Mouse (Mus musculus): Measurements from ENCODE around the gene Tmem120b. TPM values are rescaled to one million over a fixed set of nuclear protein-coding genes. Genes with fewer than 3 reads are reported as not detected.
A peak's percentile ranks its signal among the peaks of the same experiment; 100 is the strongest.
"Not testable (repeated sequence)": the region's sequence is repeated elsewhere in the genome, so short reads cannot be mapped to it uniquely, and the experiment has no call there.

Gene Tmem120b
- polyA plus RNA-seq, 1 experiment from 2014 or later = 10.3 TPM

DNA sequence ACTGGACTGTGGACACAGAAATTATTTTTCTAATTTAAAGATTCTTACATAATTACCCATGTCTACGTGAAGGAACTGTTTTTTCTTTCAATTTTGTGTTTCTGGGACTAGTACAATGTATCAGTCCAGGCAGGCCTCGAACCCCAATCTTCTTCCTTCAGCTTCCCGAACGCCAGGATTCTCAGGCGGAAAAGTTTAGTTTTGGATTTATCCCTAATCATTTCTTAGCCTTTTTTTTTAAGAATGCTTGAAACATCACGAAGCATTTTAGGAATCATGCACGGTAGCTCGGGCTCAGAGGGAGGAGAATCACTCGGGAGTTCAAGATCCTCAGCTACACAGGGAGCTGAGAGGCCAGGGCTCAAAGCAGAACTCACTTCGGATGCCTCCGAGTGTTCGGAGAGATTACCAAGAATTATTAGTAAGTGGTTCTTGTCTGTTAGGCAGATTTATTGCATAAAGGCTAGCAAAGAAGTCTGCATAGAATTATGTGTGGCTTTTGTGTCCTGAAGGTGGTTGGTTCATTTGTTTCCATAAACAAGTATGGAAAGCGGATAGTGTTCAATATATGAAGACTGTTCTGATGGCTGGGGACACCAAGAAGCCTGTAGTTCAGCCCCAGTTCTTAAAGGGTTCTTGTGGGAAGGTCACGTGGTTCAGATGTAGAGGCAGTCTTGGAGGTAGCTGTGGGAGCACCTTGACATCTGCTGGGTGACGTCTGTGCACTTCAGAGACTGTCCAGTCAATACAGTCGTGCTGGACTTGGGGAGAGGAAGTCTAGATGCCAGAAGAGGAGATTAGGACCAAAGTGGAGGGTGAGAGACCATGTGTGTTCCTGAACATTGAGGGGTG is 9.7 kb upstream of the Tmem120b start:
- Histone ChIP-seq H3K4me1 (peaks cover 12% of the 10 kb centered on the region; the same call in 1 of the 2 replicates), H3K9me3 (replicated peaks) (no peaks in the 10 kb centered on the region), H3K27ac (replicated peaks) (peak overlapping the region; percentile 83), H3K36me3 (no peaks in the 10 kb centered on the region), H3K27me3 (ENCODE audit: low read depth, poor library complexity, severe bottlenecking) (no peaks in the 10 kb centered on the region), H3K4me3 (peak overlapping the region; percentile 54)
- no peak for DNase-seq (ENCODE audit: low spot score)
- WGBS = 49% methylated on average over 16 of the region's 16 CpGs

GRCm38 (mm10) chr5:123059757-123060520 is 8.3 kb upstream of the Tmem120b start:
- Histone ChIP-seq H3K4me3 (no peak overlapping the region), H3K4me1 (peaks cover 12% of the 10 kb centered on the region; the same call in 1 of the 2 replicates), H3K27me3 (ENCODE audit: low read depth, poor library complexity, severe bottlenecking) (no peaks in the 10 kb centered on the region), H3K27ac (replicated peaks) (no peak overlapping the region), H3K9me3 (replicated peaks) (no peaks in the 10 kb centered on the region), H3K36me3 (no peaks in the 10 kb centered on the region)
- DNase-seq (ENCODE audit: low spot score) = peak; percentile 42
- WGBS = 42% methylated on average over 14 of the region's 14 CpGs

GRCm38 (mm10) chr5:123060706-123061401 is 7.4 kb upstream of the Tmem120b start:
- peaks cover 12% of the 10 kb centered on the region; the same call in 1 of the 2 replicates for H3K4me1 ChIP-seq
- no peak overlapping the region for H3K27ac ChIP-seq (replicated peaks)
- H3K27me3 ChIP-seq (ENCODE audit: low read depth, poor library complexity, severe bottlenecking) = no peaks in the 10 kb centered on the region
- no peak for DNase-seq (ENCODE audit: low spot score)
- H3K9me3 ChIP-seq (replicated peaks) = no peaks in the 10 kb centered on the region
- no peak overlapping the region for H3K4me3 ChIP-seq
- WGBS = 83% methylated on average over 9 of the region's 9 CpGs
- H3K36me3 ChIP-seq = no peaks in the 10 kb centered on the region

DNA sequence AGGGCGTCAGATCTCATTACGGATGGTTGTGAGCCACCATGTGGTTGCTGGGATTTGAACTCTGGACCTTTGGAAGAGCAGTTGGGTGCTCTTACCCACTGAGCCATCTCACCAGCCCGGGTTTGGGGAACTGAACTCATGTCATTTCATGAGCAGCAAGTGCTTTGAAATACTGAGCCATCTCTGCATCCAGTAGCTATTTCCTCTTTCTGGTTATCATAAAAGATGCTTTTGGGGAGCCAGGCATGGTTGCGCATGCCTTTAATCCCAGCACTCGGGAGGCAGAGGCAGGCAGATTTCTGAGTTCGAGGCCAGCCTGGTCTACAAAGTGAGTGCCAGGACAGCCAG is 6.8 kb upstream of the Tmem120b start:
- H3K27me3 ChIP-seq (ENCODE audit: low read depth, poor library complexity, severe bottlenecking); H3K9me3 ChIP-seq (replicated peaks); DNase-seq (ENCODE audit: low spot score); H3K27ac ChIP-seq (replicated peaks); H3K4me3 ChIP-seq; H3K36me3 ChIP-seq: not testable (repeated sequence)
- 83% methylated on average over 6 of the region's 6 CpGs for WGBS
- peaks cover 12% of the 10 kb centered on the region; the same call in 1 of the 2 replicates for H3K4me1 ChIP-seq

DNA sequence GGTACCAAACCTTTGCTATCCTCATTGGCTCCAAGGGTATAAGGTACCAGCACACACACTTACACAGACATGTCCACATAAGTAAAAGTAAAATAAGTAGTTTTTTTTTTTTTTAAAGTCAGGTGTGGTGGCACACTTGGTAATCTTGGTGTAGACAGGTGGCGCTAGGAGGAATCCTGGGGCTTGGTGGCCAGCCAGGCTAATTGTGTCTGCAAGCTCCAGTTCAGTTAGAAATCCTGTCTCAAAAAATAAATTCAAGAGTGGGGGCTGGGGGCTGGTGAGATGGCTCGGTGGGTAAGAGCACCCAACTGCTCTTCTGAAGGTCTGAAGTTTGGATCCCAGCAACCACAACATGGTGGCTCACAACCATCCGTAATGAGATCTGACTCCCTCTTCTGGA is 5.1 kb upstream of the Tmem120b start:
- no peak for DNase-seq (ENCODE audit: low spot score)
- peaks cover 12% of the 10 kb centered on the region; the same call in 1 of the 2 replicates for H3K4me1 ChIP-seq
- no peaks in the 10 kb centered on the region for H3K9me3 ChIP-seq (replicated peaks)
- 84% methylated on average over 3 of the region's 3 CpGs for WGBS
- no peaks in the 10 kb centered on the region for H3K27me3 ChIP-seq (ENCODE audit: low read depth, poor library complexity, severe bottlenecking)
- H3K36me3 ChIP-seq = no peaks in the 10 kb centered on the region
- no peak overlapping the region for H3K4me3 ChIP-seq
- no peak overlapping the region for H3K27ac ChIP-seq (replicated peaks)

DNA sequence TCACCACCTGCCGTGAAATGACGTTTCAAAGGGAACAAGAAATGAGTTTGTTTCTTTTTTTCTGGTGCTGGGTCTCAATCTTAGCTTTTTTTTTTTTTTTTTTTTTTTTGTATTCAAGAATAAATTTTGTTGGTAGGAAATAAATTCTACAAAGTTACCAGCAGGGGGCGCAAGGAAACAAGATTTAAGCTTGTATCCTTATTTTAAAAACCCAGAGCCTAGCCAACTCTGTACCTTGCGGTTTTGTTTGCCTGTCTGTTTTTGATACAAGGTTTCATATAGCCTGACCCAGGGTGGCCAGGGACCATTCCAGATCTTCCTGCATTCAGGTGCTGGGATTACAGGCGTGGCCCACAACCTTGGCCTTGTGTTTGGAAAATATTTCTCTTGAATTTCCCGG is 4.0 kb upstream of the Tmem120b start:
- peak; percentile 46 for DNase-seq (ENCODE audit: low spot score)
- Histone ChIP-seq H3K9me3 (replicated peaks) (no peaks in the 10 kb centered on the region), H3K27me3 (ENCODE audit: low read depth, poor library complexity, severe bottlenecking) (no peaks in the 10 kb centered on the region), H3K4me1 (peaks cover 5% of the 10 kb centered on the region; the same call in 1 of the 2 replicates), H3K27ac (replicated peaks) (no peak overlapping the region), H3K36me3 (no peaks in the 10 kb centered on the region), H3K4me3 (no peak overlapping the region)
- 38% methylated on average over 6 of the region's 6 CpGs for WGBS

GRCm38 (mm10) chr5:123067395-123067995 is 720 bp upstream of the Tmem120b start:
- no peaks in the 10 kb centered on the region for H3K4me1 ChIP-seq
- no peaks in the 10 kb centered on the region for H3K36me3 ChIP-seq
- no peaks in the 10 kb centered on the region for H3K9me3 ChIP-seq (replicated peaks)
- 40% methylated on average over 6 of the region's 6 CpGs for WGBS
- H3K27ac ChIP-seq (replicated peaks) = no peak overlapping the region
- H3K27me3 ChIP-seq (ENCODE audit: low read depth, poor library complexity, severe bottlenecking) = no peaks in the 10 kb centered on the region
- DNase-seq (ENCODE audit: low spot score) = no peak
- no peak overlapping the region for H3K4me3 ChIP-seq

DNA sequence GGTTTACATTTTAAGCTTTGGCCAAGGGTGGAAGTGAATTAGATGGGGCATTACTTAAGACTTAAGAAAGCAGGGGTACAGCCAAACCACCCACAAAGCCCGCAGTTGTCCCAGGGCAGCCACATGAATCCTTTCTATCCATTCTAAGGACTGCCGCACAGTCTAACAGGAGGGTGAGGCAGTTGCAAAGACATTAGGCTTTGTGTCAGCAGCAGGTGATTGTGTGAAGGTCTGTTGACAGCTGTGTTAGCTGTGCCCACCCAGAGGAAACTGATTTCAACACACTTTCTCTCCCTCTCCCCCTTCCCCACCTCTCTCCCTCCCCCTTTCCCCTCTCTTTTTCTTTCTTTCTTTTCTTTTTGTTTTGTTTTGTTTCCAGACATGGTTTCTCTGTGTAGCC is 499 bp downstream of the Tmem120b start:
- whole genome bisulfite sequencing = 94% methylated on average over 2 of the region's 2 CpGs
- no peak for DNase-seq (ENCODE audit: low spot score)
- Histone ChIP-seq H3K27me3 (ENCODE audit: low read depth, poor library complexity, severe bottlenecking) (no peaks in the 10 kb centered on the region), H3K4me1 (no peaks in the 10 kb centered on the region), H3K9me3 (replicated peaks) (no peaks in the 10 kb centered on the region), H3K27ac (replicated peaks) (no peak overlapping the region), H3K4me3 (no peak overlapping the region), H3K36me3 (no peaks in the 10 kb centered on the region)

- Histone ChIP-seq H3K4me1 (peaks cover 29% of the 10 kb centered on the region), H3K27me3 (ENCODE audit: low read depth, poor library complexity, severe bottlenecking) (peaks cover 14% of the 10 kb centered on the region; the same call in 1 of the 2 replicates), H3K9me3 (replicated peaks) (no peaks in the 10 kb centered on the region; the same call in 1 of the 2 replicates), H3K36me3 (no peaks in the 10 kb centered on the region), H3K4me3 (peak overlapping the region; percentile 92), H3K27ac (replicated peaks) (peak overlapping the region; percentile 86)
- DNase-seq (ENCODE audit: low spot score) = peak; percentile 89
- WGBS = 9% methylated on average over 45 of the region's 45 CpGs
Observed at GRCm38 (mm10) chr5:123075576-123076418, 7.6 kb downstream of the Tmem120b start.

DNA sequence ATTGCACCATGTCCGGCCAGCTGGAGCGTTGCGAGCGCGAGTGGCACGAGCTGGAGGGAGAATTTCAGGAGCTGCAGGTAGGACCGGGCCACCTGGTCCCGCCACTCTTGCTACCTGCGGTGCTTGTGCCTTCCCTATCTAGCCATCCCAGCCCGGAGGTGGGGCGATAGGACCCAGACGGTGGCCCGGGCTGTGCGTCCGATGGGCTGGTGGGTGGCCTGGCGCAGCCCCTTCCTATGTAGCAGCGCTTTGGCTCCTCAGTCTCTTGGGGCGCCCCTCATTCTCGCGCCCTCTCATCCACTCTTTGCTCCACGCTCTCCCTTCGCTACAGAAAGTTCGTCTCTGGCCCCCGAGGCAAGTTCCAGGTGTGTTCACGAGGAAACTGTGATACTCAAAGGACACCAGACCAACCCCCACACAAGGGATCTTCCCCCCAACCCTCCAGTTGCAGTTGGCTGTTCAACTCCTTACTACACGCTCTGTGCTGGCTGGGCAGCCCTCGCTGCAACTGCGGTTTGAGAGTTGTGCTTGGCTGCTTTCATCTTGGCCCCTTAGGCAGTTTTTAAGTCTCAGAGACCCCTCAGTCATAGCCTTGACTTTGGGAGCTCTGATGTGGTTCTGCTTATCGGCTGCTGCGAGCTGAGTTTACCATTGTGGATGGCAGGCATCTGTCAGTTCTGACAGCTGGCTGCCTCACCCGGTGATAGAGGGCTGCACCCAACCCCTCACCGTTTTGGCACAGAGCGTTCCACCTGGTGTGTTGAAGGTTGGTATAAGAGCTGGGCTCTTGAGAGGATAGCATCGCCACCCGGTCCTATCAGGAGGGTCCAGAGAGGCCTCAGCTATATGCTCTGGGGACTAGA is 8.4 kb downstream of the Tmem120b start:
- Histone ChIP-seq H3K27ac (replicated peaks) (peak overlapping the region; percentile 86), H3K36me3 (no peaks in the 10 kb centered on the region), H3K27me3 (ENCODE audit: low read depth, poor library complexity, severe bottlenecking) (peaks cover 14% of the 10 kb centered on the region; the same call in 1 of the 2 replicates), H3K9me3 (replicated peaks) (no peaks in the 10 kb centered on the region; the same call in 1 of the 2 replicates), H3K4me3 (peak overlapping the region; percentile 92), H3K4me1 (peaks cover 29% of the 10 kb centered on the region)
- WGBS = 6% methylated on average over 35 of the region's 35 CpGs
- no peak for DNase-seq (ENCODE audit: low spot score)

DNA sequence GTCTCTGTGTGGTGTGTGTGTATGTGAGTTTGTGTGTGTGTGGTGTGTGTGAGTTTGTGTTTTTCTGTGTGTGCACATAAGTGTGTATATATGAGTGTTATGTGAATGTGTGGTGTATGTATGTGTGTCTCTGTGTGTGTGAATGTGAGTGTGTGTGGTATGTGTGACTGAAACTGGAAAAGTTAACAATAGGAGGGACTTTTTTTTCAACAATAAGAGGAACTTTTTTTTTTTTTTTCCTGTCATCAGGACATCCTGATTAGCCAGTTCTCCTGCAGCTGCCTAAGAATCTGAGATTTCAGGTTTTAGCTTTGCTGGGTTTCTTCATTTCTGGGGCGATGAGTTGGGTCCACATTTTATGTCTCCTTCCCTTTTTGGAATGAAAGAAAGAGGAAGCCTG is 11.4 kb downstream of the Tmem120b start:
- H3K4me3 ChIP-seq = no peak overlapping the region
- DNase-seq (ENCODE audit: low spot score) = no peak
- H3K9me3 ChIP-seq (replicated peaks) = no peaks in the 10 kb centered on the region; the same call in 1 of the 2 replicates
- H3K36me3 ChIP-seq = no peaks in the 10 kb centered on the region
- H3K27me3 ChIP-seq (ENCODE audit: low read depth, poor library complexity, severe bottlenecking) = peaks cover 14% of the 10 kb centered on the region; the same call in 1 of the 2 replicates
- 83% methylated on average over 1 of the region's 1 CpGs for WGBS
- no peak overlapping the region for H3K27ac ChIP-seq (replicated peaks)
- H3K4me1 ChIP-seq = peaks cover 29% of the 10 kb centered on the region
